Mouse (Mus musculus): ENCODE results near the gene Pan3. TPM values are rescaled to one million over a fixed set of nuclear protein-coding genes. Genes with fewer than 3 reads are reported as not detected.

Pan3 gene
- 312 TPM for total RNA-seq (2023)

DNA sequence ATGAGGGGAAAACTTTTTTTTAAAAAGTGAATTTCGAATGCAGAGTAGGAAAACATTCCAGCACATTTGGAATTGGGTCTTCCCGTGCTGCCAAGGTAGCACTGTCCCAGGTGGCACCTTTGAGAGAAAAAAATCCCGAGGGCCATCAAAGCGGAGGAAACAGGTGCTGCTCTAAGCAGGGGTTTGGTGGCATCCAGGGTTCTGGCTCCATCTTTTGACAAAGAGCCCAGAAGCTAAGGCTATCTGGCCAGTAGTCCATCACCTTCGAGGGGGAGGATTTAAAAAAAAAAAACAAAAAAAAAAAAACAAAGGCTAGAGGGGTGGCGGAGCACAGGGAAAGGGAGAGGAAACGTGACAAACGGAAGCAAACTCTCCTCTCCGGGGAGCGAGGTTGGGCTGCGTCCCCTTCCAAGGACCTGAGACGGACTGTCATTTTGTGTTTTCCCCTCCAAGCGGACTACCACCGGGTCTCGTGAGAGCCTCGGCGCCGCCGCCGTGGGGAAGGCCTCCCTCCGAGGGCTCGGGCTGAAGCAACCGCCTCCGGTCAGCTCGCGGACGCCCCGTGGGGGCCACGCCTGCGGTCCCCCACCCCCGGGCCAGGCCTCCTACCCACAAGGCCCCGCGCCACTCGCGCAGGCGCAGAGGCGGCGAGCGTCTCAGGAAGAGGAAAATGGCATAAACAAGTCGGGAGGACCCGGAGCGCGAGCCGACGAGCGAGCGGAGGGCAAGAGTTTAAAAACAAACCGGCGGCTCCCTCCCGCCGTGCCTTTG lies at the start of gene Pan3:
Pan3 (plus strand) TSS at position 627 of the 771 bp plus-strand sequence.

DNA sequence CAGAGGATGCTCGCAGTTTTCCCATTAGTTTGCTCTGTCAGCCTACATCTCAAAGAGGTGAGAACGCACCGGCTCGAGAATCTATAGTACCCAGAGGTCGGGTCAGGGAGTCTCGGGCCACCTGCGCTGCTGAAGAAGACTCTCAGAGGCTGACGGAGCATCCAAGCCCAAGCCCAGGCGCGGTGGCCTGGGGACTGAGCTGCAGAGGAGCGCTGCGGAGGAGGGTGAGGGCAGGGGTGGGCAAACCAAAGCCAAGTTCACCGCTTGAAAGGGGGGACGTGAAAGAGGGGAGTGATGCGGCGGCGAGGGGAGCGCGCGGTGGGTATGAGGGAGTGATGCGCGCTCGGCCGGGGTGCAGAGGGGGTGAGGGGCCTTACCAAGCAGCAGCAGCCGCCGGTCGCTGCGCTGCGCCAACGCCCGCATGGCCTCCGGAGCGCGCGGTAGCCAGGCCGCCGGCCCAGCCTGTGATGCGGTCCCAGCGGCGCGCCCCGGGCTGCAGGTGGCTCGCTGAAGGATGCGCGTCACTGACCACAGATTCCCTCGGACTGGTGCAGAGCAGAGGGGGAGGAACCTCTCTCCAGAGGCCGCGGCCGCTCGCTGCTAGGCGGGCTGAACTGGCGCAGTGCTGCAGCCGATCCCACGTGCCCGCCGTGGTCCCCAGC lies 30.0 kb upstream of the Pan3 start, which contains the start of gene Flt3:
Flt3 (minus strand) TSS at position 647 of the 662 bp plus-strand sequence.

Other genes with a start within 250 kb of the Pan3 start
- not detected for gene Gsx1, start 241.5 kb upstream of the Pan3 start, total RNA-seq (2023)
- gene Pdx1, start 160.2 kb upstream of the Pan3 start, total RNA-seq (2023) = not detected
- gene Cdx2, start 122.9 kb upstream of the Pan3 start, total RNA-seq (2023) = not detected
- not detected for gene Urad, start 107.7 kb upstream of the Pan3 start, total RNA-seq (2023)
- gene Flt3, start 29.7 kb upstream of the Pan3 start, total RNA-seq (2023) = 1.1 TPM